Mouse (Mus musculus) midbrain, embryonic 11.5 days (tissue): ENCODE measurements at regions not wholly inside any gene's neighbourhood (a gene's known extent, or its start where the extent isn't known, plus 50 kb on each side); places are given as distances from the start of the nearest gene placed in this dataset.

Experiments used
- ATAC-seq: fragments of 200-750 bp; cut with Nextera tagmentation; 2 replicates; pipeline ENCODE4 v1.8.0; 2017; ENCODE audit warnings: moderate TSS enrichment, moderate library complexity; ENCODE audit not compliant: low FRiP score
- DNase-seq: peaks from one replicate; pipeline ENCODE4 v3.0.0; 2015; ENCODE audit warnings: low spot score; ENCODE audit errors: missing footprints
- H3K27ac ChIP-seq: fragments of 300-500 bp; sonication (generic); 2 replicates; pipeline ENCODE4 v1.5.1; 2014; ENCODE audit warnings: low read depth, low read length
- H3K27me3 ChIP-seq: fragments of 300-500 bp; sonication (generic); 2 replicates; pipeline ENCODE4 v1.6.1; 2014; ENCODE audit warnings: mild to moderate bottlenecking, low read length, moderate library complexity, mixed read lengths; ENCODE audit not compliant: control insufficient read depth, insufficient read depth
- H3K36me3 ChIP-seq: fragments of 300-500 bp; sonication (generic); 2 replicates; pipeline ENCODE4 v1.6.1; 2014; ENCODE audit warnings: mild to moderate bottlenecking, low read length, moderate library complexity, mixed read lengths; ENCODE audit not compliant: control insufficient read depth, insufficient read depth
- H3K4me1 ChIP-seq: fragments of 300-500 bp; sonication (generic); 2 replicates; pipeline ENCODE4 v1.6.1; 2014; ENCODE audit warnings: low read length; ENCODE audit not compliant: control insufficient read depth, insufficient read depth
- H3K4me2 ChIP-seq: fragments of 300-500 bp; sonication (generic); 2 replicates; pipeline ENCODE4 v1.6.1; 2014; ENCODE audit warnings: mild to moderate bottlenecking, moderate library complexity
- H3K4me3 ChIP-seq: fragments of 300-500 bp; sonication (generic); 2 replicates; pipeline ENCODE4 v1.5.1; 2014; ENCODE audit warnings: low read depth, low read length
- H3K9ac ChIP-seq: fragments of 300-500 bp; sonication (generic); 2 replicates; pipeline ENCODE4 v1.6.1; 2014; ENCODE audit warnings: low read length
- H3K9me3 ChIP-seq: fragments of 300-500 bp; sonication (generic); 2 replicates; pipeline ENCODE4 v1.6.1; 2016; ENCODE audit warnings: low read length; ENCODE audit not compliant: control insufficient read depth
- WGBS: fragments of 180-500 bp; shearing (Covaris S2); extraction: QIAGEN DNeasy Blood & Tissue Kit; methylation state at CpG from one replicate; pipeline ENCODE4 v1.1.7; 2014; 5-methylcytosine and 5-hydroxymethylcytosine counted together

DNA sequence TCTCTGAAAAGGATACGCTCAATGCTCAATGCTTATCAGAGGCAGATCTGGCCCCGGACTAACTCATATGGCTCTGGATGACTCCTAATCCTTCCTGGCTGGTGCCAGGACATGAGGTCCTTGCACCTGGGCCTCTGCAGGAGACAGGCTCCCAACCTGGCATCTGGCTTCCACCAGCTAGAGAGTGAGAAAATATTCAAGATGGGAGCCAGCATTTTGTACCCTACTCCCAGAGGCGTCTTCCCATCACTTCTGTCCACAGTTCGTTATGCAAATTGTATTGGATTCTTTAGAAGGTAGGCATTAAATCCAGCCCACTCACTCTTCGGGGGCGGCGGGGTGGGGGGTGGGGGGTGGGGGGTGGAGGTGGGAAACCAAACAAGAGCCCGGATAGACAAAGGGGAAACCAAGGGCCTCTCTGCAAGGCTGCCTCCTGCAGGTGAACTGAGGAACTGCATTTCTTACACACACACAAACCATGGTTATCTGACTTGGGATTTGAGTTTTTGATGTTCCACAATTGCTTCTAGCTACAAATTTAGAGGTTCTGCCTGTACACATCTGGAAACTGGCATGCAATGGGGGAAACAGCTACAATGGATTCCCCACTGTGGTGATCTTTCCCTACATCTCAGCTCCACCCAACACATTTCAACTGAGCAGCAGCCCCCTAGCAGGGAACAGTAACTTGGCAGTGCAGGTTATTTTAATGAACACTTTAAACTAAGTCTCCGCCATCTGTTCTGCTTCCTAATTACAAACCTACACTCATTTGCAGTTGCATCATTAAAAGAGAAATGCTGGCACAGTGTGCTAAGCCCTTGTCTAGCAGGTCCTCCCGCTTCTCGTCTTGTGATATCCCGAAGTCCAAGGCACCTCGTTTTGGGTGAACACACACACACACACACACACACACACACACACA is 390.2 kb downstream of the Med10 start:
- no peaks in the 10 kb centered on the region for H3K9me3 ChIP-seq
- WGBS: 91% methylated on average over 13 of the region's 13 CpGs
- DNase-seq (no peak), ATAC-seq (no peak)
- H3K4me1 ChIP-seq: no peaks in the 10 kb centered on the region
- H3K36me3 ChIP-seq: no peaks in the 10 kb centered on the region
- H3K27ac ChIP-seq: no peak overlapping the region
- H3K9ac ChIP-seq: no peak overlapping the region
- no peak overlapping the region for H3K4me2 ChIP-seq
- H3K27me3 ChIP-seq: no peaks in the 10 kb centered on the region
- H3K4me3 ChIP-seq: no peak overlapping the region

DNA sequence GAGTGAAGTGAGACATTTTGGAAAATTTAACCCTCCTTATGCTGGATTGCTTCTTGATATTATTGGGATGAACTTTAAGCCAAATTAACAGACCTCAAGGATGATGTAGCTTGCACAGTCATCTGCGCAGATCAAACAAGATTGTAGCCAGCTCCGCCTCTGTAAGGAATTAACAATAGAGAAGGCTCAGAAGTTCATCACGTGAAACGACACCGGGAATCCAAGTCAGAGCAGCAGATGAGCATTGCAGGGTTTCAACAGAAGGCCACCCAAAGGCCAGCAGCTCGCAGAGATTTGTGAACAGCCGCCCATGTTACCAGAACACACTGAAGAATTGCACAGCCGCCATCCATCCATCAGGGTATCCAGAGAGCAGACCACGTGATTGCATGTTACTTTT is 391.1 kb downstream of the Med10 start:
- H3K4me3 ChIP-seq: no peak overlapping the region
- H3K9ac ChIP-seq: no peak overlapping the region
- DNase-seq (no peak), ATAC-seq (no peak)
- H3K27me3 ChIP-seq: no peaks in the 10 kb centered on the region
- WGBS: 83% methylated on average over 9 of the region's 9 CpGs
- no peaks in the 10 kb centered on the region for H3K4me1 ChIP-seq
- H3K4me2 ChIP-seq: no peak overlapping the region
- no peaks in the 10 kb centered on the region for H3K36me3 ChIP-seq
- H3K27ac ChIP-seq: no peak overlapping the region
- H3K9me3 ChIP-seq: no peaks in the 10 kb centered on the region

DNA sequence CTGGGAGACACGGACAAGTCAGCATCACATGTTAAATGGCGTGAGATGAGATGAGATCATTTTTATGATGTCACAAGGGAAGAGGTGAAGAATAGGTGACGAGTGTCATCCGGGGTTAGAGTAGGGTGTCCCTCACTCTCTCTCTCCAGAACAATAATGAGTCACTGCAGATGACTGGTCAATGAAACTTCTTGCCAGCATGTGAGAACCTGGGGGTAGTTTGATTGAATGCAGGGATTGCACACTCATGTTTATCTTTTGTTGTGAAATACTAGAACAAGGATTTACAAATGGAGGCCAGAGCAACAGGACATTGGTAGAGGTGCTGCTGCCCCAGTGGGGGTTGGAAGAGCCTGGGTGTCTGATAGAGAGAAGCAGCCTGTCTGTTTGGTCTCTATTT is 393.7 kb downstream of the Med10 start:
- no peak for ATAC-seq
- no peak for DNase-seq
- WGBS: 90% methylated on average over 4 of the region's 4 CpGs
- H3K4me1 ChIP-seq: no peaks in the 10 kb centered on the region
- no peak overlapping the region for H3K9ac ChIP-seq
- H3K4me2 ChIP-seq: no peak overlapping the region
- no peak overlapping the region for H3K4me3 ChIP-seq
- H3K27ac ChIP-seq: no peak overlapping the region
- no peaks in the 10 kb centered on the region for H3K27me3 ChIP-seq
- no peaks in the 10 kb centered on the region for H3K9me3 ChIP-seq
- no peaks in the 10 kb centered on the region for H3K36me3 ChIP-seq

DNA sequence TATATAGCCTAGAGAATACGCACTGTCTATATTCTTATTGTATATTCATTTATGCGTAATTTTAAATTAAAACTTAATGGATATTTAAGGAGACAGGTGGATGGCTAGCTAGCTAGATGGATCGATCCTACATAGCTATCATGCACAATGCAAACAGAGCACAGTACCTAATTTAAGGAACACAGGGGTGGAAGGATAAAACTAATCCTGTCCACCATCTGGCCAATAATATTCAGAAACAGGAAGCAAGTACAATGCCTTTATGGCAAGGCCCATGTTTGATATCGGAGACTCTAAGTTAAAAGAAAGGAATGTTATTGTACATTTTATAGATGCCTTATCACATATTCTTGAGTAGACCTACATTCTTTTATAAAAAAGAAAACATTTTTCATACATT is 396.4 kb downstream of the Med10 start:
- 94% methylated on average over 4 of the region's 4 CpGs for WGBS
- no peak for DNase-seq
- Histone ChIP-seq H3K36me3 (no peaks in the 10 kb centered on the region), H3K9me3 (no peaks in the 10 kb centered on the region), H3K27ac (no peak overlapping the region), H3K9ac (no peak overlapping the region), H3K4me3 (no peak overlapping the region), H3K4me1 (no peaks in the 10 kb centered on the region), H3K27me3 (no peaks in the 10 kb centered on the region), H3K4me2 (no peak overlapping the region)
- no peak for ATAC-seq

DNA sequence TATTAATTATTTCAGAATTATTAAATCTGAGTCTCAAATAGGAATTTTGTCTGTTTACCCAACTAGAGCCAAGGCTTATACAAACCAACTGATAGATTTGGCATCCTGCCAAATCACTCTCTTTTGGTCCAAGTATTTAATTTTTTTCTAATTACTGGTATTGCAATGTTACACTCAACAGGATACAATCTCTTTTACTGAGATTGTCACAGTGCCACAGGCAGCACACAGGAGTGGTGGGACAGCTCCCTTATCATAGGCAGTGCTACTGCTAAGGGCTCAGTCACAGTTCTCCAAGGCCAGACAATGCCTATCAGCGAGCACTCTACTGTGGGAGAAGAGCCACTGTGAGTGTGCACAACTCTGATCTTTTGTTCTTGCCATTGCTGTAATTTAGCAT is 396.9 kb downstream of the Med10 start:
- H3K4me1 ChIP-seq: no peaks in the 10 kb centered on the region
- H3K27me3 ChIP-seq: no peaks in the 10 kb centered on the region
- no peak for DNase-seq
- no peak overlapping the region for H3K27ac ChIP-seq
- no peak for ATAC-seq
- WGBS: 92% methylated on average over 1 of the region's 1 CpGs
- H3K4me2 ChIP-seq: no peak overlapping the region
- no peaks in the 10 kb centered on the region for H3K9me3 ChIP-seq
- H3K4me3 ChIP-seq: no peak overlapping the region
- H3K9ac ChIP-seq: no peak overlapping the region
- H3K36me3 ChIP-seq: no peaks in the 10 kb centered on the region

DNA sequence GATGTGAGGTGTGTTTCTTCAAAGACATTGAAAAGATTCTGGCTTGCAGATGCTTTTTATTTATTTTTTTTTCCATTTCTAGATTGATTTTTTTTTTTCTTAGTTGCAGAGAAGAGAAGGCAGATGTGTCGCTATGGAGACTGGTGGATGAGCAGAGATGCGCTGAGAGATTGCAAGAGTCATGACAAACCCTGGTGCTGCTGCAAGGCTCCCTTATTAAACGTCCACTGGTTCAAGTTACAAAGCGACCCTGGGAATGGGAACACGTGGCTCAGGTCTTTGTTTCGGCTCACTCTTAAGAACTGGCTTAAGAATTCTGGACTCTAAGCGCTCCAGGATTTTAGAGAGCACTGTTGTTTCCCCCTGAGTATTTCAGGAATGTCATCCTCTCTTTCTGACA is 403.1 kb downstream of the Med10 start:
- DNase-seq (no peak), ATAC-seq (peak; percentile 44; the same call in 1 of the 2 replicates)
- H3K9ac ChIP-seq: no peak overlapping the region
- H3K4me3 ChIP-seq: no peak overlapping the region
- H3K4me1 ChIP-seq: no peaks in the 10 kb centered on the region; the same call in 1 of the 2 replicates
- WGBS: 23% methylated on average over 7 of the region's 7 CpGs
- H3K4me2 ChIP-seq: no peak overlapping the region
- H3K9me3 ChIP-seq: no peaks in the 10 kb centered on the region
- H3K36me3 ChIP-seq: no peaks in the 10 kb centered on the region
- no peak overlapping the region for H3K27ac ChIP-seq
- no peaks in the 10 kb centered on the region for H3K27me3 ChIP-seq

DNA sequence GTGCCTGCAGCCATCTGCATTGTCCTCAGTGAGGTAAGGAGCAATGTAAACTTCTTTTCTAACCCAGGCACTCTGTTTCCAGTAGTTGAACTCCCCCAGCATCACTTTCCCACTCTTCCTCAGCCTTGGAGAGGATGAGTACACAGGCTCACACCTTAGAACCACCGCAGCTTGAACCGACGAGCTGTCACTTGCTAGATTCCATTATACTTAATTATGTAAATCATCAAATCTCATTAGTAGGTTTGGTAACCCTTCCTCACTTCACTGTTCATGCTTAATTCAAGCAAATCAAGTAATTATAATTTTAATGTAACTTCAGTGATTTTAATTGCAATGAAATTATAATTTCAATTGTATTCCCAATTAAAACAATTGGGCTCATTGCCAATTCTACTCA is 408.0 kb downstream of the Med10 start:
- H3K9ac ChIP-seq: no peak overlapping the region
- no peak overlapping the region for H3K4me3 ChIP-seq
- no peak overlapping the region for H3K27ac ChIP-seq
- no peak overlapping the region for H3K4me2 ChIP-seq
- no peaks in the 10 kb centered on the region for H3K27me3 ChIP-seq
- 79% methylated on average over 3 of the region's 3 CpGs for WGBS
- H3K4me1 ChIP-seq: no peaks in the 10 kb centered on the region; the same call in 1 of the 2 replicates
- DNase-seq: no peak
- no peaks in the 10 kb centered on the region for H3K9me3 ChIP-seq
- ATAC-seq: no peak
- no peaks in the 10 kb centered on the region for H3K36me3 ChIP-seq

DNA sequence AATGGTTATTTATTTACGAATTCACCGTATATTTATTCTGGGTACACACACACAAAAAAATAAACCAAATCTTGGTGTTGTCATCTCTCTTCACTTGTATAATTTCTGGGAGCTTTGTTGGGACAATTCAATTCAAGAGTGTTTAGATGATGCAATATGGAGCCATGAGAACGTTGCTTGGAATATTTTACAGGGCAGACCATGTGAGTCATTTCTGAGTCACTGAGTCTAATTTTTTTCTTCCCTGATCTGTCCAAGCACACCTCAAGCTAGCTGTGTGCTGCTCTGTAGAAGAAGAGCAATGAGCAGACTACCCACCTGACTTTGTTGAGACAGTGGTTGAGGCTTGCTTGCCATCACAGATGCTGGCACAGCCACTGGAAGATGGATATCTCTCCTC is 410.8 kb downstream of the Med10 start:
- Histone ChIP-seq H3K4me1 (peaks cover 2% of the 10 kb centered on the region), H3K27ac (no peak overlapping the region), H3K4me3 (no peak overlapping the region), H3K36me3 (no peaks in the 10 kb centered on the region), H3K27me3 (no peaks in the 10 kb centered on the region), H3K4me2 (no peak overlapping the region), H3K9ac (no peak overlapping the region), H3K9me3 (no peaks in the 10 kb centered on the region)
- WGBS: 91% methylated on average over 3 of the region's 3 CpGs
- DNase-seq: no peak
- no peak for ATAC-seq

DNA sequence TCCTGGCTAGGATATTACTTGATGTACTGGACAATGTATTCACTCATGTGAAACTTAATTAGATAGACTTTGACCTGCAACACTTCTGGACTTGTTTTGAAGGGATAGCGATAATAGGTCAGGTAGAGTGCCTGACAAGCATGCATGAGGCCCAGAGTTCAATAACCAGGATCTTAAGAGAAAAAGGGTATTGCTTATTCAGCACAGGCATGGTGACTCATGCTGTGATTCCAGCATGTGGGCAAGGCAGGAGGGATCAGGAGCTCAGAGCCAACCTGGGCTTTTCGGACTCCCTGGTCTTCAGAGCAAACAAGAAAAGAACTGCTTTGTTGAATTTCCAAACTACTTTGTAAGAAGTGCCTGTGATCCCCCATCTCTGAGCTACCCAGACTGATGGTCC is 411.4 kb downstream of the Med10 start:
- DNase-seq (no peak), ATAC-seq (no peak)
- Histone ChIP-seq H3K27ac (no peak overlapping the region), H3K9ac (no peak overlapping the region), H3K4me1 (peaks cover 2% of the 10 kb centered on the region), H3K4me2 (no peak overlapping the region), H3K4me3 (no peak overlapping the region), H3K27me3 (no peaks in the 10 kb centered on the region), H3K36me3 (no peaks in the 10 kb centered on the region), H3K9me3 (no peaks in the 10 kb centered on the region)
- 71% methylated on average over 2 of the region's 2 CpGs for WGBS
